10 mouse cellular contexts compared by ENCODE assay signal in genomic region chr17:32386659-32387432, GRCm38 (mm10). TPM values are rescaled to one million over a fixed set of nuclear protein-coding genes. Genes with fewer than 3 reads are reported as not detected.
DNase-seq lines count a peak whose midpoint lies in the region; ATAC-seq and TF ChIP-seq lines count a peak whose summit lies in the region.
"Had no signal": no experiment of that assay in that cellular context is flagged by ENCODE, and none has a peak within 500 bp of the region (broad histone marks: within the 10 kb centered on the region; RNA-seq: fewer than 3 reads in every experiment).

No protein-coding gene starts in this region.

- DNase-seq in heart, embryonic 10.5 days (ENCODE audit: low spot score): peak; percentile 77
- peak; percentile 73 for DNase-seq in 416B (ENCODE audit: low read depth)
- peak; percentile 62 for DNase-seq in CH12.LX (ENCODE audit: extremely low read depth)
- DNase-seq in lung, postnatal 0 days (ENCODE audit: low spot score): peak; percentile 57
- DNase-seq in thymus, adult 2 months: peak; percentile 72

- H3K79me2 ChIP-seq in CH12.LX (replicated peaks; ENCODE audit: control insufficient read depth, extremely low read depth, insufficient read depth, poor library complexity, severe bottlenecking): no peaks in the 10 kb centered on the region

- peak; percentile 48 for TF ChIP-seq RAD21 in CH12.LX (IDR thresholded peaks at IDR 0.05; ENCODE audit: low read depth, low read length)

- no peak for ATAC-seq in heart, embryonic 12.5 days (ENCODE audit: insufficient number of reproducible peaks, low FRiP score)
- ATAC-seq in erythroid progenitor cell, adult 5-6 weeks (replicated peaks; ENCODE audit: low FRiP score, poor library complexity, severe bottlenecking): 0 out of 2 replicates have a peak, but pooled peaks have one; percentile 26
- no peak for ATAC-seq in lung, postnatal 0 days
- no peak for ATAC-seq in intestine, embryonic 15.5 days

- TF ChIP-seq EP300 in CH12.LX (IDR thresholded peaks at IDR 0.05; ENCODE audit: low read length): no peak
- TF ChIP-seq EP300 in lung, postnatal 0 days (IDR thresholded peaks at IDR 0.05): no peak

- H3K4me3 ChIP-seq in heart, embryonic 10.5 days: no peak overlapping the region
- no peak overlapping the region for H3K4me3 ChIP-seq in heart, embryonic 12.5 days
- H3K4me3 ChIP-seq in CH12.LX (replicated peaks in 1 of 3; ENCODE audit: low read depth in 2 of 3, low read length in 2 of 3, poor library complexity in 1 of 3): no peak overlapping the region
- no peak overlapping the region for H3K4me3 ChIP-seq in lung, postnatal 0 days (ENCODE audit: low read depth, low read length)
- H3K4me3 ChIP-seq in thymus, adult 2 months (ENCODE audit: control insufficient read depth, insufficient read depth, low read length): no peak overlapping the region
- no peak overlapping the region for H3K4me3 ChIP-seq in intestine, embryonic 15.5 days (replicated peaks)
- H3K4me3 ChIP-seq: erythroblast, embryonic 14.5 days had no signal

- TF ChIP-seq CTCF in CH12.LX (conservative IDR thresholded peaks at IDR 0.05 in 1 of 2, IDR thresholded peaks at IDR 0.05 in 1 of 2; ENCODE audit: low read depth in 2 of 2, low read length in 2 of 2): peak; percentile 67 to 80
- peak; percentile 72 for TF ChIP-seq CTCF in lung, postnatal 0 days (IDR thresholded peaks at IDR 0.05)
- TF ChIP-seq CTCF in thymus, adult 2 months (IDR thresholded peaks at IDR 0.05; ENCODE audit: borderline replicate concordance, control insufficient read depth, extremely low read depth, insufficient read depth, low read length, poor library complexity): no peak

- H3K4me2 ChIP-seq in heart, embryonic 12.5 days: no peak overlapping the region
- no peak overlapping the region for H3K4me2 ChIP-seq in CH12.LX (ENCODE audit: insufficient read depth, low read depth, poor library complexity, severe bottlenecking)
- H3K4me2 ChIP-seq in lung, postnatal 0 days (replicated peaks; ENCODE audit: low read depth, low read length): no peak overlapping the region
- no peak overlapping the region for H3K4me2 ChIP-seq in intestine, embryonic 15.5 days (replicated peaks)

- dilution Hi-C loops in CH12.LX (cut with MboI; ENCODE audit: extremely low pct_ligation_motif_present, extremely low pct_unique_long_range_greater_than_20kb, low sequenced_read_pairs): no loop called here

- H3K27ac ChIP-seq in heart, embryonic 10.5 days: no peak overlapping the region
- no peak overlapping the region for H3K27ac ChIP-seq in heart, embryonic 12.5 days (ENCODE audit: poor library complexity, severe bottlenecking)
- no peak overlapping the region for H3K27ac ChIP-seq in CH12.LX (ENCODE audit: insufficient read depth, low read depth)
- H3K27ac ChIP-seq in lung, postnatal 0 days (ENCODE audit: low read length): no peak overlapping the region
- H3K27ac ChIP-seq in thymus, adult 2 months (ENCODE audit: control insufficient read depth, insufficient read depth, low read length): no peak overlapping the region
- H3K27ac ChIP-seq in intestine, embryonic 15.5 days: no peak overlapping the region

- 63% methylated on average over 9 of the region's 9 CpGs for WGBS in heart, embryonic 10.5 days
- 68% methylated on average over 9 of the region's 9 CpGs for WGBS in heart, embryonic 12.5 days
- 57% methylated on average over 9 of the region's 9 CpGs for WGBS in lung, postnatal 0 days
- 55% methylated on average over 9 of the region's 9 CpGs for WGBS in thymus, adult 2 months
- WGBS in intestine, embryonic 15.5 days: 67% methylated on average over 9 of the region's 9 CpGs

- no peak overlapping the region for H3K9ac ChIP-seq in heart, embryonic 12.5 days
- H3K9ac ChIP-seq in CH12.LX (ENCODE audit: insufficient read depth, low read depth): no peak overlapping the region
- no peak overlapping the region for H3K9ac ChIP-seq in lung, postnatal 0 days (replicated peaks; ENCODE audit: low read depth)
- no peak overlapping the region for H3K9ac ChIP-seq in intestine, embryonic 15.5 days

- H3K27me3 ChIP-seq in heart, embryonic 10.5 days (ENCODE audit: insufficient read depth, poor library complexity, severe bottlenecking): peaks cover 16% of the 10 kb centered on the region
- peaks cover 12% of the 10 kb centered on the region for H3K27me3 ChIP-seq in heart, embryonic 12.5 days (replicated peaks)
- H3K27me3 ChIP-seq in CH12.LX (replicated peaks): no peaks in the 10 kb centered on the region
- H3K27me3 ChIP-seq in lung, postnatal 0 days (replicated peaks; ENCODE audit: insufficient read depth, low read length): no peaks in the 10 kb centered on the region
- no peaks in the 10 kb centered on the region for H3K27me3 ChIP-seq in thymus, adult 2 months (ENCODE audit: control insufficient read depth, insufficient read depth, low read length)
- H3K27me3 ChIP-seq in intestine, embryonic 15.5 days (replicated peaks): peaks cover 10% of the 10 kb centered on the region

- H3K36me3 ChIP-seq in heart, embryonic 10.5 days: 0 out of 2 replicates have a peak, but pooled peaks cover 7% of the 10 kb centered on the region
- no peaks in the 10 kb centered on the region for H3K36me3 ChIP-seq in heart, embryonic 12.5 days
- H3K36me3 ChIP-seq in CH12.LX (replicated peaks in 1 of 2; ENCODE audit: control insufficient read depth in 1 of 2, insufficient read depth in 1 of 2, low read length in 1 of 2): peaks cover 11 to 31% of the 10 kb centered on the region in 2 experiments
- peaks cover 7% of the 10 kb centered on the region; the same call in 1 of the 2 replicates for H3K36me3 ChIP-seq in lung, postnatal 0 days (ENCODE audit: insufficient read depth, low read length)
- peaks cover 10% of the 10 kb centered on the region for H3K36me3 ChIP-seq in thymus, adult 2 months (ENCODE audit: control insufficient read depth, insufficient read depth, low read length)
- 0 out of 2 replicates have a peak, but pooled peaks cover 7% of the 10 kb centered on the region for H3K36me3 ChIP-seq in intestine, embryonic 15.5 days

- in situ Hi-C loops in CH12.LX (cut with MboI; ENCODE audit: low pct_ligation_motif_present, low pct_unique_long_range_greater_than_20kb, low sequenced_read_pairs): no loop called here

- no peaks in the 10 kb centered on the region for H3K9me3 ChIP-seq in heart, embryonic 10.5 days
- H3K9me3 ChIP-seq in heart, embryonic 12.5 days (replicated peaks): no peaks in the 10 kb centered on the region
- no peaks in the 10 kb centered on the region for H3K9me3 ChIP-seq in CH12.LX (replicated peaks; ENCODE audit: low read length)
- H3K9me3 ChIP-seq in lung, postnatal 0 days (ENCODE audit: low read length): no peaks in the 10 kb centered on the region
- no peaks in the 10 kb centered on the region for H3K9me3 ChIP-seq in intestine, embryonic 15.5 days

- no peak for TF ChIP-seq POLR2A in CH12.LX (IDR thresholded peaks at IDR 0.05; ENCODE audit: low read depth, low read length)
- no peak for TF ChIP-seq POLR2A in thymus, adult 2 months (IDR thresholded peaks at IDR 0.05; ENCODE audit: control insufficient read depth, extremely low read depth, insufficient read depth, low read length, poor library complexity)

- H3K4me1 ChIP-seq in heart, embryonic 10.5 days: peaks cover 50% of the 10 kb centered on the region
- H3K4me1 ChIP-seq in heart, embryonic 12.5 days (replicated peaks): peaks cover 34% of the 10 kb centered on the region
- H3K4me1 ChIP-seq in CH12.LX (ENCODE audit: control insufficient read depth in 1 of 2, insufficient read depth in 2 of 2): peaks cover 9 to 29% of the 10 kb centered on the region in 2 experiments
- no peaks in the 10 kb centered on the region for H3K4me1 ChIP-seq in lung, postnatal 0 days (ENCODE audit: insufficient read depth, low read depth, low read length)
- H3K4me1 ChIP-seq in thymus, adult 2 months (replicated peaks; ENCODE audit: control insufficient read depth, insufficient read depth, low read length): peaks cover 11% of the 10 kb centered on the region
- H3K4me1 ChIP-seq in intestine, embryonic 15.5 days (replicated peaks): peaks cover 9% of the 10 kb centered on the region; the same call in 1 of the 2 replicates

RNA-seq across cellular contexts. Expression of gene Wiz, which starts 2.4 kb away (rescaled TPM):
- 17.9 and 21.8 TPM in 2 replicates for polyA plus RNA-seq in heart, embryonic 10.5 days (2016; fragmentation: Nextera tagmentation; extraction: Ambion mirVana)
- polyA plus RNA-seq in heart, embryonic 12.5 days (2016; fragmentation: Nextera tagmentation; extraction: Ambion mirVana): 23.7 and 23.9 TPM in 2 replicates
- 4.4 and 4.5 TPM in 2 replicates for total RNA-seq in CH12.LX (2012; rRNA removed)
- total RNA-seq in CH12.LX (2014; rRNA removed): 1.0 and 1.2 TPM in 2 replicates
- 20.4 and 25.4 TPM in 2 replicates for polyA plus RNA-seq in CH12.LX (2012; ENCODE audit: insufficient read length, low read depth)
- total RNA-seq in erythroid progenitor cell, adult 5-6 weeks (2015; ENCODE audit: low replicate concordance): 14.1 and 19.7 TPM in 2 replicates
- total RNA-seq in erythroid progenitor cell, adult 5-6 weeks (2017; ENCODE audit: low replicate concordance): 3.3 and 5.6 TPM in 2 replicates
- 12.1 and 12.8 TPM in 2 replicates for polyA plus RNA-seq in lung, postnatal 0 days (2015; fragmentation: Nextera tagmentation; extraction: Ambion mirVana)
- 57.1 and 71.0 TPM in 2 replicates for polyA plus RNA-seq in thymus, adult 2 months (2012; rRNA removed)
- 24.6 and 24.7 TPM in 2 replicates for polyA plus RNA-seq in intestine, embryonic 15.5 days (2015; fragmentation: Nextera tagmentation; extraction: Ambion mirVana)

RNA-seq across cellular contexts. Expression of gene Rasal3, which starts 16.5 kb away (rescaled TPM):
- polyA plus RNA-seq in heart, embryonic 10.5 days (2016; fragmentation: Nextera tagmentation; extraction: Ambion mirVana): 1.2 and 2.3 TPM in 2 replicates
- polyA plus RNA-seq in heart, embryonic 12.5 days (2016; fragmentation: Nextera tagmentation; extraction: Ambion mirVana): 0.66 and 0.95 TPM in 2 replicates
- 27.5 and 40.5 TPM in 2 replicates for total RNA-seq in CH12.LX (2012; rRNA removed)
- 18.1 and 18.6 TPM in 2 replicates for total RNA-seq in CH12.LX (2014; rRNA removed)
- 77.6 and 83.2 TPM in 2 replicates for polyA plus RNA-seq in CH12.LX (2012; ENCODE audit: insufficient read length, low read depth)
- 12.6 and 16.3 TPM in 2 replicates for total RNA-seq in erythroid progenitor cell, adult 5-6 weeks (2015; ENCODE audit: low replicate concordance)
- 5.3 and 17.5 TPM in 2 replicates for total RNA-seq in erythroid progenitor cell, adult 5-6 weeks (2017; ENCODE audit: low replicate concordance)
- 0.79 and 1.2 TPM in 2 replicates for polyA plus RNA-seq in lung, postnatal 0 days (2015; fragmentation: Nextera tagmentation; extraction: Ambion mirVana)
- polyA plus RNA-seq in thymus, adult 2 months (2012; rRNA removed): 541 and 555 TPM in 2 replicates
- polyA plus RNA-seq in intestine, embryonic 15.5 days (2015; fragmentation: Nextera tagmentation; extraction: Ambion mirVana): 1.7 and 1.8 TPM in 2 replicates

RNA-seq across cellular contexts. Expression of gene Akap8l, which starts 36.4 kb away (rescaled TPM):
- polyA plus RNA-seq in heart, embryonic 10.5 days (2016; fragmentation: Nextera tagmentation; extraction: Ambion mirVana): 84.7 and 88.6 TPM in 2 replicates
- polyA plus RNA-seq in heart, embryonic 12.5 days (2016; fragmentation: Nextera tagmentation; extraction: Ambion mirVana): 79.4 and 84.6 TPM in 2 replicates
- total RNA-seq in CH12.LX (2012; rRNA removed): 32.0 and 41.4 TPM in 2 replicates
- total RNA-seq in CH12.LX (2014; rRNA removed): 29.6 and 30.1 TPM in 2 replicates
- polyA plus RNA-seq in CH12.LX (2012; ENCODE audit: insufficient read length, low read depth): 43.4 and 51.2 TPM in 2 replicates
- total RNA-seq in erythroid progenitor cell, adult 5-6 weeks (2015; ENCODE audit: low replicate concordance): 45.8 and 108 TPM in 2 replicates
- 150 and 167 TPM in 2 replicates for total RNA-seq in erythroid progenitor cell, adult 5-6 weeks (2017; ENCODE audit: low replicate concordance)
- polyA plus RNA-seq in lung, postnatal 0 days (2015; fragmentation: Nextera tagmentation; extraction: Ambion mirVana): 59.9 and 66.3 TPM in 2 replicates
- 191 and 196 TPM in 2 replicates for polyA plus RNA-seq in thymus, adult 2 months (2012; rRNA removed)
- polyA plus RNA-seq in intestine, embryonic 15.5 days (2015; fragmentation: Nextera tagmentation; extraction: Ambion mirVana): 62.6 and 72.3 TPM in 2 replicates

RNA-seq across cellular contexts. Expression of gene Pglyrp2, which starts 37.1 kb away (rescaled TPM):
- 0.09 and 0.40 TPM in 2 replicates for polyA plus RNA-seq in heart, embryonic 10.5 days (2016; fragmentation: Nextera tagmentation; extraction: Ambion mirVana)
- polyA plus RNA-seq in heart, embryonic 12.5 days (2016; fragmentation: Nextera tagmentation; extraction: Ambion mirVana): not detected in 2 replicates
- total RNA-seq in CH12.LX (2012; rRNA removed) (1.2 and 2.0 TPM in 2 replicates), CH12.LX (2014; rRNA removed) (3.5 and 4.1 TPM in 2 replicates)
- polyA plus RNA-seq in CH12.LX (2012; ENCODE audit: insufficient read length, low read depth): 4.1 and 5.8 TPM in 2 replicates
- 1.1 and 3.4 TPM in 2 replicates for total RNA-seq in erythroid progenitor cell, adult 5-6 weeks (2015; ENCODE audit: low replicate concordance)
- 1.2 and 2.1 TPM in 2 replicates for total RNA-seq in erythroid progenitor cell, adult 5-6 weeks (2017; ENCODE audit: low replicate concordance)
- 0.05 TPM in 1 of 2 replicates, not detected in the other for polyA plus RNA-seq in lung, postnatal 0 days (2015; fragmentation: Nextera tagmentation; extraction: Ambion mirVana)
- 202 and 206 TPM in 2 replicates for polyA plus RNA-seq in thymus, adult 2 months (2012; rRNA removed)
- polyA plus RNA-seq in intestine, embryonic 15.5 days (2015; fragmentation: Nextera tagmentation; extraction: Ambion mirVana): 0.28 and 0.40 TPM in 2 replicates
- polyA plus RNA-seq: stomach, embryonic 14.5 days had no signal

Comparison
In these comparisons a context has a peak if more than half of its experiments do, and no peak if none do; other contexts are left out.
1. RNA of gene Rasal3, which starts 16.5 kb away (polyA plus RNA-seq): 541 to 555 TPM in thymus, adult 2 months and 77.6 to 83.2 TPM in CH12.LX; 1.2 to 2.3 TPM in heart, embryonic 10.5 days, 1.7 to 1.8 TPM in intestine, embryonic 15.5 days, 0.79 to 1.2 TPM in lung, postnatal 0 days and 0.66 to 0.95 TPM in heart, embryonic 12.5 days; every median in the first group is over 10 times any median in the second.
2. Peak in every context shown above with its lines, with median percentiles within 50 percentile points of each other: DNase-seq.